Mouse (Mus musculus): ENCODE measurements around the gene Wdr70.

- no peak for TF ChIP-seq CTCF (IDR thresholded peaks at IDR 0.05; ENCODE audit: extremely low read depth, insufficient read length, insufficient replicate concordance, low read depth, low read length)
- no peak for TF ChIP-seq POLR2A (IDR thresholded peaks at IDR 0.05; ENCODE audit: low read depth, low read length)
These were observed 175.7 kb downstream of the Wdr70 start for GRCm38 (mm10) chr15:7923281-7923680.
